Mouse (Mus musculus) heart, postnatal 0 days (tissue): ENCODE measurements at regions not wholly inside any gene's neighbourhood (a gene's known extent, or its start where the extent isn't known, plus 50 kb on each side); places are given as distances from the start of the nearest gene placed in this dataset.

Source experiments
- CTCF ChIP-seq: IDR thresholded peaks from 2 replicates; pipeline ENCODE4 v1.5.1; 2016; ENCODE audit warnings: antibody characterized with exemption, control low read depth, low read depth
- EP300 ChIP-seq: IDR thresholded peaks from 2 replicates; pipeline ENCODE4 v1.6.1; 2016; ENCODE audit warnings: antibody characterized with exemption, low read depth

DNA sequence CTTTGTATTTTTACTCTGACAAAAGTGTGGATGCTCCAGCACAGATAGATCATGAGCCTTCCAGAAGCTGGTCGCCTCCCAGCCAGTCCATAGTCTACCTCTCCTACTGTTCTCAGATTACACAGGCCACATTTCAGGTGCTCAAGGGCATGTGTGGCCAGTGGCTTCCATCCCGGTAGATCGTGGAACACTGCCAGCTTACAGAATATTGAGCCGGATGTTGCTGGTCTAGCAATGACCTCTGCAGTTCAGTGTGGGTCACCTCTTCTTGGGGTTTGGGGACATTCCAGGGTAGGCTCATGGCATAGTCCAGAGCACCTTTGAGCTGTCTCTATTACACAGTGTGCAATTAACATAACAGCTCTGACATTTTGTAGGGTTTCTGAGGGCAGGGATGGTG lies 342.2 kb downstream of the 3100002H09Rik start:
- no peak for TF ChIP-seq CTCF
- TF ChIP-seq EP300, result no peak
